Mouse (Mus musculus) erythroblast, embryonic 14.5 days (primary cell): ENCODE measurements around the gene Cks1brt. TPM values are rescaled to one million over a fixed set of nuclear protein-coding genes. Genes with fewer than 3 reads are reported as not detected.

Source experiments
- H3K27me3 ChIP-seq: 2 replicates; pipeline ENCODE4 v1.6.1; 2012; ENCODE audit warnings: inconsistent platforms; ENCODE audit not compliant: control insufficient read depth
- H3K36me3 ChIP-seq: 2 replicates; pipeline ENCODE4 v1.6.1; 2012; ENCODE audit warnings: mild to moderate bottlenecking, inconsistent platforms; ENCODE audit not compliant: control insufficient read depth
- H3K4me1 ChIP-seq: 2 replicates; pipeline ENCODE4 v1.6.1; 2012; ENCODE audit warnings: inconsistent platforms; ENCODE audit not compliant: control insufficient read depth
- H3K4me3 ChIP-seq: replicated peaks from 2 replicates; pipeline ENCODE3; 2012; ENCODE audit warnings: moderate library complexity, mild to moderate bottlenecking, inconsistent platforms
- H3K9me3 ChIP-seq: 2 replicates; pipeline ENCODE4 v1.6.1; 2012; ENCODE audit warnings: low read length, inconsistent platforms, mixed read lengths; ENCODE audit not compliant: control insufficient read depth
- GATA1 ChIP-seq: IDR thresholded peaks from 2 replicates; pipeline ENCODE4 v1.6.1; 2012; ENCODE audit warnings: low read length, inconsistent platforms, mixed read lengths
- TAL1 ChIP-seq: IDR thresholded peaks from 3 replicates; pipeline ENCODE4 v1.6.1; 2012; ENCODE audit warnings: low read length, inconsistent platforms, mixed read lengths
- polyA plus RNA-seq: library from polyadenylated mRNA; stranded (reverse); fragments of >175 nt; gene quantifications from 2 replicates; pipeline ENCODE4 v1.2.3, GENCODE M21; 2012

Cks1brt gene
- polyA plus RNA-seq, 1 experiment, result not detected

DNA sequence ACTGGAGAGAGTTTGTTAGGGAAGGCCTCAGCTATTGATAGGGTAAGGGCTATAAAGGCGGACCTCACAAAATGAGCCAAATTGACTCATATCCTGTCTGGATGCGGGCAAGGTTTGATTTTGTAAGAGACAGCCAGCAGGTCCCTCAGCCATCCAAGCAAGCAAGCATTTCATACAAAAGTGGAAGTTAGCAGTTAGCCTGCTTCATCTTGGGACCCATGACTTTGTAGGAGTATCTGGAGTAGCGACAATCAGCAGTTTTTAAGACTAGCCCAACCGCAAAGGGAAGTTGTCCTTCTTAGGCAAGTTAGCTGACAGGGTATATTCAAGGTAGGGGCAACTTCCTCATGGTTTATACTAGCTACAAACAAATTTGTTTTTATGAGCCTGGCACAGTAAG, 9.2 kb upstream of the Cks1brt start:
- H3K9me3 ChIP-seq, result no peaks in the 10 kb centered on the region
- no peaks in the 10 kb centered on the region for H3K36me3 ChIP-seq
- no peaks in the 10 kb centered on the region for H3K27me3 ChIP-seq
- no peak overlapping the region for H3K4me3 ChIP-seq
- no peaks in the 10 kb centered on the region for H3K4me1 ChIP-seq
- no peak for TF ChIP-seq TAL1
- no peak for TF ChIP-seq GATA1

DNA sequence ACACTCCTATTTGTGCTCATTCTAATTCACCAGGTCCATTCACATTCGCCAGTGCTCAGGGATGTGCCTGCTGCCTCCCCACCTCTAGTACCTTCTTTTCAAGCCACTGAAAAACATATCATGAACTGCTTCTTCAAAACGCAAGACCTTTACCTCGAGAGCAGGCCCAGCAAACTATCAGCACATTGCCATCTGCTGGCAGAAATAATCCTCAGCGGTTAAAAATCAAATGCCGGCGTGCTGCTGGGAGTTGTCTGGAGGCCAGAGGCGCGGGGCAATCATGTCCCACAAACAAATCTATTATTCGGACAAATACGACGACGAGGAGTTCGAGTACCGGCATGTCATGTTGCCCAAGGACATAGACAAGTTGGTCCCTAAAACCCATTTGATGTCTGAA, 19.6 kb downstream of the Cks1brt start:
- Histone ChIP-seq H3K36me3 (no peaks in the 10 kb centered on the region), H3K27me3 (no peaks in the 10 kb centered on the region), H3K4me3 (no peak overlapping the region), H3K9me3 (no peaks in the 10 kb centered on the region), H3K4me1 (no peaks in the 10 kb centered on the region)
- TF ChIP-seq GATA1, result no peak
- no peak for TF ChIP-seq TAL1

DNA sequence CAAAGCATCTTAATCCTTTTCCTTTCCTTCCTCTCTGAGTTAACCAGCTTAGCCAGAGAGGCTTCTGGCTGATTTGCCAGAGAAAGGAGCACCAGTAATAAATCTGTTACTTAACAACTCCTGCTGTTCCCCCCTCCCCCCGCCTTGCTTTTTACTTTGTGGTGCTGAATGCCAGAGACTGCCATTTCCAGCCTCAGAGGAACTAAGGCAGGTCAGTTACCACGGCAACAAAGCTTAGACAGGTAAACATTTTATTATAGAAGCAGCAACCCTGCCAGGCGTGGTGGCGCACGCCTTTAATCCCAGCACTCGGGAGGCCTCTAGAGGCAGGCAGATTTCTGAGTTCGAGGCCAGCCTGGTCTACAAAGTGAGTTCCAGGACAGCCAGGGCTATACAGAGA, 24.2 kb downstream of the Cks1brt start:
- H3K27me3 ChIP-seq, result no peaks in the 10 kb centered on the region
- H3K4me3 ChIP-seq, result no peak overlapping the region
- H3K9me3 ChIP-seq, result no peaks in the 10 kb centered on the region
- TF ChIP-seq TAL1, result no peak
- TF ChIP-seq GATA1, result no peak
- no peaks in the 10 kb centered on the region for H3K4me1 ChIP-seq
- no peaks in the 10 kb centered on the region for H3K36me3 ChIP-seq

DNA sequence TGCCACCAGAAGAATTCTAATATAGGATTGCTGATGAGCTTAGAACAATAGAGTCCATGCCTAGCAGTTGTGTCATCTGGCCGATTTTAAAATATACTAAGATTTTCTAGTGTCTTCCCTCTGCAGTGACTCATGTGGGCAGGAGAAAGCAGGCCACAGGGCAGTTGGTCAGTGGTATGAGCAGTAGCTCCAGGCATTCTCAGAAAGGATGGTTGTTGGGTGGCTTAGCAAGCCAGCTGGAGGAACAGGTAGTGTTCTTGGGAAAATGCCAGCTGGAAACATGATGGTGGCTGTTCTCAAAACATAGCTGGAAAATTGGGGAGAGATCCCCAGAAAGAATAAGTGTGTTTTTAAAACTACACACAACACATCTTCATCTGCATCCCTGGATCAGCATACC, 40.6 kb downstream of the Cks1brt start:
- TF ChIP-seq GATA1, result no peak
- TF ChIP-seq TAL1, result no peak
- no peaks in the 10 kb centered on the region for H3K27me3 ChIP-seq
- H3K4me1 ChIP-seq, result no peaks in the 10 kb centered on the region
- H3K36me3 ChIP-seq, result no peaks in the 10 kb centered on the region
- no peak overlapping the region for H3K4me3 ChIP-seq
- H3K9me3 ChIP-seq, result no peaks in the 10 kb centered on the region

DNA sequence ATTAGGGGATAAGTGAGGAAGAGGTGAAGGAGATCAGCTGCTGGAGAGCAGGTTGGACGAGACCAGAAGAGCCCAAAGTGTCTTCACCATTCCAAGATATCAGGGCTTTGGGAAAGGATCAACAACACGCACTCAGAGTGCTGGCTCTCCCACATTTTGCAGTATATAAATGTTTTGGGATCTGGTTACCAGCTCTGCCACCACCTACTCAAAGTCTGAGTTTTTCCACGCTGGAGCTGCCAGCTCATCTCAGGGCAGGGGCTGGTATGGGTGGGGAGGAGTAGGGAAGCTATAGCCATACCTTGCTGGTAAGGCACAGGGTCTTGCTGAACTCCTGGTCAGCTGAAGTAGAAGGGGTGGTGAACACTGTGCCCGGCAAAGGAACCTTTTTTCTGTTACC, 68.5 kb downstream of the Cks1brt start:
- Histone ChIP-seq H3K4me1 (no peaks in the 10 kb centered on the region), H3K36me3 (no peaks in the 10 kb centered on the region), H3K27me3 (peaks cover 2% of the 10 kb centered on the region; the same call in 1 of the 2 replicates), H3K9me3 (no peaks in the 10 kb centered on the region), H3K4me3 (no peak overlapping the region)
- TF ChIP-seq GATA1 (no peak), TAL1 (no peak)

- no peaks in the 10 kb centered on the region for H3K36me3 ChIP-seq
Observed at GRCm38 (mm10) chr8:85220992-85221391, 69.3 kb downstream of the Cks1brt start.

More at GRCm38 (mm10) chr8:85220992-85221391, 69.3 kb downstream of the Cks1brt start:
- H3K27me3 ChIP-seq, result peaks cover 4% of the 10 kb centered on the region
- H3K4me1 ChIP-seq, result no peaks in the 10 kb centered on the region
- no peaks in the 10 kb centered on the region for H3K9me3 ChIP-seq
- TF ChIP-seq GATA1 (no peak), TAL1 (no peak)
- H3K4me3 ChIP-seq, result no peak overlapping the region

Other genes starting within 250 kb of the Cks1brt start
- 358 and 362 TPM in 2 replicates for gene Klf1, start 250.0 kb upstream of the Cks1brt start, polyA plus RNA-seq
- 4.8 and 7.7 TPM in 2 replicates for gene Dnase2a, start 243.4 kb upstream of the Cks1brt start, polyA plus RNA-seq
- gene Mast1, start 214.6 kb upstream of the Cks1brt start, polyA plus RNA-seq, result 0.01 and 0.08 TPM in 2 replicates
- gene Rtbdn, start 204.9 kb upstream of the Cks1brt start, polyA plus RNA-seq, result not detected in 2 replicates
- gene Gm49661, start 182.5 kb upstream of the Cks1brt start, polyA plus RNA-seq, result not detected in 2 replicates
- 111 and 222 TPM in 2 replicates for gene Prdx2, start 182.3 kb upstream of the Cks1brt start, polyA plus RNA-seq
- 162 and 179 TPM in 2 replicates for gene Rnaseh2a, start 182.2 kb upstream of the Cks1brt start, polyA plus RNA-seq
- 9.6 and 10.3 TPM in 2 replicates for gene Junb, start 173.2 kb upstream of the Cks1brt start, polyA plus RNA-seq
- gene Hook2, start 161.3 kb upstream of the Cks1brt start, polyA plus RNA-seq, result 0.46 and 0.58 TPM in 2 replicates
- not detected in 2 replicates for gene Best2, start 137.4 kb upstream of the Cks1brt start, polyA plus RNA-seq
- gene Asna1, start 126.6 kb upstream of the Cks1brt start, polyA plus RNA-seq, result 18.6 and 31.0 TPM in 2 replicates
- gene Trir, start 125.1 kb upstream of the Cks1brt start, polyA plus RNA-seq, result 77.0 and 92.3 TPM in 2 replicates
- gene Tnpo2, start 115.0 kb upstream of the Cks1brt start, polyA plus RNA-seq, result 1.7 and 1.8 TPM in 2 replicates
- gene Fbxw9, start 91.9 kb upstream of the Cks1brt start, polyA plus RNA-seq, result 0.54 and 0.63 TPM in 2 replicates
- gene Gm5741, start 83.9 kb upstream of the Cks1brt start, polyA plus RNA-seq, result 0.37 TPM in 1 of 2 replicates, not detected in the other
- 2.0 and 2.1 TPM in 2 replicates for gene Dhps, start 80.2 kb upstream of the Cks1brt start, polyA plus RNA-seq
- gene Wdr83os, start 71.2 kb upstream of the Cks1brt start, polyA plus RNA-seq, result 0.28 and 1.5 TPM in 2 replicates
- gene Wdr83, start 70.6 kb upstream of the Cks1brt start, polyA plus RNA-seq, result 2.7 and 4.7 TPM in 2 replicates
- gene Man2b1, start 68.7 kb upstream of the Cks1brt start, polyA plus RNA-seq, result 0.13 and 0.27 TPM in 2 replicates
- gene Zfp791, start 28.8 kb upstream of the Cks1brt start, polyA plus RNA-seq, result 0.01 TPM in 1 of 2 replicates, not detected in the other
- gene Olfr371, start 74.1 kb downstream of the Cks1brt start, polyA plus RNA-seq, result not detected in 2 replicates
- 0.90 and 2.3 TPM in 2 replicates for gene Orc6, start 147.7 kb downstream of the Cks1brt start, polyA plus RNA-seq
- gene Vps35, start 147.9 kb downstream of the Cks1brt start, polyA plus RNA-seq, result 0.55 and 0.61 TPM in 2 replicates
- 8.6 and 10.8 TPM in 2 replicates for gene Mylk3, start 234.4 kb downstream of the Cks1brt start, polyA plus RNA-seq